Mouse (Mus musculus) lung, adult 2 months (tissue): ENCODE data around the gene Nol6. TPM values are rescaled to one million over a fixed set of nuclear protein-coding genes. Genes with fewer than 3 reads are reported as not detected.

Source experiments
- DNase-seq: peaks from one replicate; pipeline ENCODE4 v3.0.0; 2022
- H3K4me1 ChIP-seq: fragments of 200-500 bp; 2 replicates; pipeline ENCODE4 v1.6.1; 2011; ENCODE audit warnings: low read length; ENCODE audit not compliant: control insufficient read depth, insufficient read depth
- H3K4me3 ChIP-seq: fragments of 200-500 bp; replicated peaks from 2 replicates; pipeline ENCODE3; 2011; ENCODE audit warnings: low read depth, mild to moderate bottlenecking, control low read depth, low read length; ENCODE audit errors: extremely low read depth
- CTCF ChIP-seq: fragments of 200-500 bp; IDR thresholded peaks from 2 replicates; pipeline ENCODE4 v1.5.1; 2011; ENCODE audit warnings: mild to moderate bottlenecking, low read length, control low read depth; ENCODE audit not compliant: insufficient read depth
- POLR2A ChIP-seq: fragments of 200-500 bp; IDR thresholded peaks from 2 replicates; pipeline ENCODE4 v1.6.1; 2011; ENCODE audit warnings: low read depth, mild to moderate bottlenecking, control low read depth, low read length, borderline replicate concordance; ENCODE audit errors: extremely low read depth
- WGBS: fragments of 180-500 bp; shearing (Covaris S2); methylation state at CpG from one replicate; pipeline ENCODE4 v1.1.7; 2018; 5-methylcytosine and 5-hydroxymethylcytosine counted together
- polyA plus RNA-seq: library from polyadenylated mRNA; depleted of rRNA; stranded (reverse); fragments of >200 nt; gene quantifications from 2 replicates; pipeline ENCODE4 v1.2.3, GENCODE M21; 2012; rRNA removed

Nol6 gene
- polyA plus RNA-seq, 1 experiment = 32.1 TPM

DNA sequence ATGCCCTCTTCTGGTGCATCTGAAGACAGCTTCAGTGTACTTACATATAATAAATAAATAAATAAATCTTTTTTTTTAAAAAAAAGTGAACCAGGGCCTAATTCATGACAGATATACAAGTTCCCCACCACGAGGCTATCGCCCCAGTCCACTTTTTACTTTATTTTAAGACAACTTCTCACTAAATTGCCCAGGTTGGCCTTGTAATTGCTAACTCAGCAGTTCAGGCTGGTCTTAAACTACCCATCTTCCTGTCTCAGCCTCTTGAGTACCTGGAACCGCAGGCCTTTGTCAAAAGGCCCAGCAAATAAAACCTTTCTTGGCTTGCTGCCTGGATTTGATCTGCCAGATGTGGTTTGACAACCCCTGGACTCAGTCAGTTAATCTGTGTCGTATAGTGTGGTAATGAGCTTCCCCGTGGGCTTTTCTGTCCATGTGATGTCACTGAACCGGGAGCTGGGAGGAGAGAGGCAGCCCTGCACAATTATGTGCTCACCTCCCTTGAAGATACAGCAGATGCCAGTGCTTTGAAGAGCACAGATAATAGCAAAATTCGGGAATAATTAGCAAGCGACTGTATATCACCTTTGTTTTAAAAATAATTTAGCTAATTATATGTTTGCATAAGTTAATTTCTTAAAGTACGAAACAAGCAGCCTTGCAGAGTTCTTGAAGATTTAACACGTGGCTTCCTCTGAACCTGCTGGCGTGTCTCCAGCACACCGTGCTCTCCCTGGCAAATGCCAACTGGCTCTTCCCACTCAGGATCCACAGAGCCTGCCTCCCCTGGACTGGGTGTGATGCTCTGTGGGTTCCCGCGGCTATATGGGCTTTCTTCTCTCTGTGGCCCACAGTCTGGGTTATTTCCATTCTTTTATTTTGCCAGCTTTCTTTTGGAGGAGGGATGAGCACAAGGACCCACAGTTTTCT, 52.5 kb downstream of the Nol6 start:
- DNase-seq = no peak
- H3K4me3 ChIP-seq = no peak overlapping the region
- TF ChIP-seq CTCF (no peak), POLR2A (no peak)
- 71% methylated on average over 14 of the region's 14 CpGs for WGBS
- H3K4me1 ChIP-seq = no peaks in the 10 kb centered on the region

- H3K4me1 ChIP-seq = no peaks in the 10 kb centered on the region
- TF ChIP-seq POLR2A (no peak), CTCF (no peak)
- H3K4me3 ChIP-seq = no peak overlapping the region
- DNase-seq = no peak
- WGBS = 75% methylated on average over 4 of the region's 4 CpGs
Observed at GRCm38 (mm10) chr4:41065196-41065595, 59.1 kb downstream of the Nol6 start.

Other genes with a start within 250 kb of the Nol6 start
- 15.6 and 43.5 TPM in 2 replicates for gene Spink4, start 204.4 kb downstream of the Nol6 start, polyA plus RNA-seq
- gene Bag1, start 176.2 kb downstream of the Nol6 start, polyA plus RNA-seq = 123 and 198 TPM in 2 replicates
- gene Chmp5, start 176.0 kb downstream of the Nol6 start, polyA plus RNA-seq = 17.3 and 32.0 TPM in 2 replicates
- gene Nfx1, start 153.5 kb downstream of the Nol6 start, polyA plus RNA-seq = 20.3 and 28.9 TPM in 2 replicates
- 2.6 and 2.9 TPM in 2 replicates for gene Aqp7, start 76.3 kb downstream of the Nol6 start, polyA plus RNA-seq
- gene Aqp3, start 26.3 kb downstream of the Nol6 start, polyA plus RNA-seq = 6.1 and 49.9 TPM in 2 replicates
- 32.2 and 37.7 TPM in 2 replicates for gene Ube2r2, start 11.3 kb upstream of the Nol6 start, polyA plus RNA-seq
- 53.1 and 62.2 TPM in 2 replicates for gene Ubap2, start 150.7 kb upstream of the Nol6 start, polyA plus RNA-seq
- gene Dcaf12, start 190.4 kb upstream of the Nol6 start, polyA plus RNA-seq = 21.9 and 28.3 TPM in 2 replicates
- gene Ubap1, start 224.5 kb upstream of the Nol6 start, polyA plus RNA-seq = 16.9 and 24.0 TPM in 2 replicates